In genomic region chr10:17721602-17722121, GRCm38 (mm10) we compare ENCODE assay signal across 8 mouse cellular contexts. TPM values are rescaled to one million over a fixed set of nuclear protein-coding genes. Genes with fewer than 3 reads are reported as not detected.
DNase-seq lines count a peak whose midpoint lies in the region; ATAC-seq and TF ChIP-seq lines count a peak whose summit lies in the region.

No protein-coding gene starts in this region.

- TF ChIP-seq CTCF in CH12.LX (conservative IDR thresholded peaks at IDR 0.05 in 1 of 2, IDR thresholded peaks at IDR 0.05 in 1 of 2; ENCODE audit: low read depth in 2 of 2, low read length in 2 of 2): no peak

- in situ Hi-C loops in CH12.LX (cut with MboI; ENCODE audit: low pct_ligation_motif_present, low pct_unique_long_range_greater_than_20kb, low sequenced_read_pairs): loop anchor here (5.0 to 25.0 kb wide), 4 partner anchors 39 to 734 kb away; no protein-coding TSS in a partner anchor

- TF ChIP-seq EP300 in CH12.LX (IDR thresholded peaks at IDR 0.05; ENCODE audit: low read length): no peak; the same call in 1 of the 2 replicates

- peak overlapping the region; percentile 91 for H3K27ac ChIP-seq in CH12.LX (ENCODE audit: insufficient read depth, low read depth)
- peak overlapping the region; percentile 99 for H3K27ac ChIP-seq in heart, embryonic 13.5 days (replicated peaks)

- no peak; the same call in none of the 2 replicates for TF ChIP-seq POLR2A in CH12.LX (IDR thresholded peaks at IDR 0.05; ENCODE audit: low read depth, low read length)

- no peak for ATAC-seq in heart, embryonic 13.5 days (ENCODE audit: extremely low read depth, insufficient number of reproducible peaks, low FRiP score, low TSS enrichment)
- peak; percentile 0; the same call in 1 of the 2 replicates for ATAC-seq in megakaryocyte-erythroid progenitor cell, adult 5-6 weeks (replicated peaks; ENCODE audit: low FRiP score, low TSS enrichment, poor library complexity, severe bottlenecking)

- peaks cover 23% of the 10 kb centered on the region for H3K79me2 ChIP-seq in CH12.LX (replicated peaks; ENCODE audit: control insufficient read depth, extremely low read depth, insufficient read depth, poor library complexity, severe bottlenecking)

- no peak; the same call in 1 of the 2 replicates for TF ChIP-seq RAD21 in CH12.LX (IDR thresholded peaks at IDR 0.05; ENCODE audit: low read depth, low read length)

- peaks cover 5 to 25% of the 10 kb centered on the region in 2 experiments; a peak in 3 of 4 replicates for H3K4me1 ChIP-seq in CH12.LX (ENCODE audit: control insufficient read depth in 1 of 2, insufficient read depth in 2 of 2)
- peaks cover 49% of the 10 kb centered on the region for H3K4me1 ChIP-seq in heart, embryonic 13.5 days

- intact Hi-C loops in gastrocnemius, postnatal 36 days (cut with DNase I): loop anchor here (5.0 to 10.0 kb wide), 4 partner anchors 199 to 1167 kb away; no protein-coding TSS in a partner anchor

- H3K4me3 ChIP-seq in CH12.LX (replicated peaks in 1 of 3; ENCODE audit: low read depth in 2 of 3, low read length in 2 of 3, poor library complexity in 1 of 3): peak overlapping the region; percentile 70 to 93 (median 78)
- H3K4me3 ChIP-seq in heart, embryonic 13.5 days: peak overlapping the region; percentile 90

- peak overlapping the region; percentile 68 for H3K4me2 ChIP-seq in CH12.LX (ENCODE audit: insufficient read depth, low read depth, poor library complexity, severe bottlenecking)
- peak overlapping the region; percentile 92 for H3K4me2 ChIP-seq in heart, embryonic 13.5 days

- H3K9me3 ChIP-seq in CH12.LX (replicated peaks; ENCODE audit: low read length): no peaks in the 10 kb centered on the region
- no peaks in the 10 kb centered on the region for H3K9me3 ChIP-seq in heart, embryonic 13.5 days

- no peaks in the 10 kb centered on the region for H3K27me3 ChIP-seq in CH12.LX (replicated peaks)
- H3K27me3 ChIP-seq in heart, embryonic 13.5 days (replicated peaks): no peaks in the 10 kb centered on the region

- H3K9ac ChIP-seq in CH12.LX (ENCODE audit: insufficient read depth, low read depth): peak overlapping the region; percentile 79
- H3K9ac ChIP-seq in heart, embryonic 13.5 days: peak overlapping the region; percentile 91

- H3K36me3 ChIP-seq in CH12.LX (replicated peaks in 1 of 2; ENCODE audit: control insufficient read depth in 1 of 2, insufficient read depth in 1 of 2, low read length in 1 of 2): peaks cover 11 to 22% of the 10 kb centered on the region in 2 experiments
- H3K36me3 ChIP-seq in heart, embryonic 13.5 days: peaks cover 3% of the 10 kb centered on the region

- dilution Hi-C loops in CH12.LX (cut with MboI; ENCODE audit: extremely low pct_ligation_motif_present, extremely low pct_unique_long_range_greater_than_20kb, low sequenced_read_pairs): no loop called here

- WGBS in heart, embryonic 13.5 days: under 1% methylated on average over 21 of the region's 21 CpGs

- peak; percentile 47 for DNase-seq in gastrocnemius, adult 18-20 months (ENCODE audit: low spot score)
- DNase-seq in gastrocnemius, postnatal 36 days: no peak
- DNase-seq in CH12.LX (ENCODE audit: extremely low read depth): peak; percentile 61
- peak; percentile 65 for DNase-seq in embryo, embryonic 9.5 days (ENCODE audit: extremely low spot score)
- peak; percentile 60 to 67 for DNase-seq in kidney, postnatal 36 days
- peak; percentile 24 for DNase-seq in testis, postnatal 14 days (ENCODE audit: low spot score)

TF ChIP-seq in CH12.LX, 34 proteins besides CTCF, POLR2A, EP300 and RAD21:
- peak; percentile 76 for TF ChIP-seq CHD2 (IDR thresholded peaks at IDR 0.05; ENCODE audit: low read length)
- TF ChIP-seq ZNF384 (IDR thresholded peaks at IDR 0.05; ENCODE audit: low read depth, low read length): 0 out of 2 replicates have a peak, but pooled peaks have one; percentile 5
- TF ChIP-seq ZMIZ1 (IDR thresholded peaks at IDR 0.05; ENCODE audit: low read depth, low read length): peak; percentile 20; the same call in 1 of the 2 replicates
- TF ChIP-seq MEF2A (IDR thresholded peaks at IDR 0.05; ENCODE audit: borderline replicate concordance, low read depth, low read length): no peak; the same call in 1 of the 2 replicates
TF ChIP-seq in CH12.LX: peak in this region for 3.

RNA-seq across cellular contexts. Expression of gene Cited2, which starts 1.4 kb away (rescaled TPM):
- total RNA-seq in gastrocnemius, adult 18-20 months (2021): 10 to 100 TPM; 24.3 to 49.2 TPM
- total RNA-seq in gastrocnemius, postnatal 36 days (2021): 10 to 100 TPM; 45.9 to 51.3 TPM
- total RNA-seq in CH12.LX (2012; rRNA removed) (25.3 and 28.6 TPM in 2 replicates), CH12.LX (2014; rRNA removed) (22.6 and 23.7 TPM in 2 replicates)
- 119 and 149 TPM in 2 replicates for polyA plus RNA-seq in CH12.LX (2012; ENCODE audit: insufficient read length, low read depth)
- 28.2 and 28.9 TPM in 2 replicates for polyA plus RNA-seq in heart, embryonic 13.5 days (2015; fragmentation: Nextera tagmentation; extraction: Ambion mirVana)
- 10.1 and 13.7 TPM in 2 replicates for total RNA-seq in megakaryocyte-erythroid progenitor cell, adult 5-6 weeks (2014; fragmentation: Nextera tagmentation)
- total RNA-seq in megakaryocyte-erythroid progenitor cell, adult 5-6 weeks (2017): 10.1 and 36.8 TPM in 2 replicates

Comparison
In these comparisons a context has a peak if more than half of its experiments do, and no peak if none do; other contexts are left out.
1. DNase-seq: peak in gastrocnemius, adult 18-20 months (single experiment), CH12.LX (single experiment), embryo, embryonic 9.5 days (single experiment), kidney, postnatal 36 days (2 of 2) and testis, postnatal 14 days (single experiment); none in gastrocnemius, postnatal 36 days (0 of 2).